Mouse (Mus musculus): ENCODE measurements around the gene Fam160a1. TPM values are rescaled to one million over a fixed set of nuclear protein-coding genes. Genes with fewer than 3 reads are reported as not detected.

The Fam160a1 gene
- polyA plus RNA-seq, 1 experiment from 2014 or later = 6.5 TPM

- 63% methylated on average over 3 of the region's 3 CpGs for WGBS
- H3K4me2 ChIP-seq (ENCODE audit: low read depth, low read length) = no peak overlapping the region
- no peak overlapping the region for H3K27ac ChIP-seq (replicated peaks; ENCODE audit: low read depth, low read length)
- H3K4me3 ChIP-seq (ENCODE audit: low read depth, low read length) = no peak overlapping the region
- no peaks in the 10 kb centered on the region for H3K36me3 ChIP-seq (ENCODE audit: control insufficient read depth, insufficient read depth, low read length)
- no peak overlapping the region for H3K9ac ChIP-seq (ENCODE audit: low read depth, low read length)
- DNase-seq (ENCODE audit: low spot score) = no peak
- no peaks in the 10 kb centered on the region for H3K4me1 ChIP-seq (ENCODE audit: control insufficient read depth, insufficient read depth, low read length)
- H3K9me3 ChIP-seq (ENCODE audit: control insufficient read depth, low read length) = no peaks in the 10 kb centered on the region
- no peaks in the 10 kb centered on the region for H3K27me3 ChIP-seq (replicated peaks; ENCODE audit: control insufficient read depth, insufficient read depth, low read length)
- ATAC-seq (ENCODE audit: low read depth) = no peak
Measured at GRCm38 (mm10) chr3:85819319-85819718, 2.2 kb upstream of the Fam160a1 start.

- Histone ChIP-seq H3K4me1 (ENCODE audit: control insufficient read depth, insufficient read depth, low read length) (0 out of 2 replicates have a peak, but pooled peaks cover 2% of the 10 kb centered on the region), H3K4me3 (ENCODE audit: low read depth, low read length) (no peak overlapping the region), H3K27me3 (replicated peaks; ENCODE audit: control insufficient read depth, insufficient read depth, low read length) (no peaks in the 10 kb centered on the region), H3K4me2 (ENCODE audit: low read depth, low read length) (no peak overlapping the region), H3K36me3 (ENCODE audit: control insufficient read depth, insufficient read depth, low read length) (no peaks in the 10 kb centered on the region), H3K9ac (ENCODE audit: low read depth, low read length) (no peak overlapping the region), H3K9me3 (ENCODE audit: control insufficient read depth, low read length) (no peaks in the 10 kb centered on the region), H3K27ac (replicated peaks; ENCODE audit: low read depth, low read length) (no peak overlapping the region)
- 52% methylated on average over 7 of the region's 7 CpGs for WGBS
- ATAC-seq (ENCODE audit: low read depth) = no peak
- DNase-seq (ENCODE audit: low spot score) = peak; percentile 62
Measured at GRCm38 (mm10) chr3:85814241-85814640, 2.9 kb downstream of the Fam160a1 start.

- peak; percentile 13 for DNase-seq (ENCODE audit: low spot score)
- 43% methylated on average over 4 of the region's 4 CpGs for WGBS
- Histone ChIP-seq H3K4me2 (ENCODE audit: low read depth, low read length) (no peak overlapping the region), H3K4me3 (ENCODE audit: low read depth, low read length) (no peak overlapping the region), H3K9ac (ENCODE audit: low read depth, low read length) (no peak overlapping the region), H3K27me3 (replicated peaks; ENCODE audit: control insufficient read depth, insufficient read depth, low read length) (no peaks in the 10 kb centered on the region), H3K36me3 (ENCODE audit: control insufficient read depth, insufficient read depth, low read length) (no peaks in the 10 kb centered on the region), H3K27ac (replicated peaks; ENCODE audit: low read depth, low read length) (no peak overlapping the region), H3K4me1 (ENCODE audit: control insufficient read depth, insufficient read depth, low read length) (0 out of 2 replicates have a peak, but pooled peaks cover 2% of the 10 kb centered on the region), H3K9me3 (ENCODE audit: control insufficient read depth, low read length) (no peaks in the 10 kb centered on the region)
- ATAC-seq (ENCODE audit: low read depth) = no peak
Measured at GRCm38 (mm10) chr3:85813101-85814014, 3.7 kb downstream of the Fam160a1 start.

GRCm38 (mm10) chr3:85812010-85812409 lies 5.1 kb downstream of the Fam160a1 start:
- H3K27me3 ChIP-seq (replicated peaks; ENCODE audit: control insufficient read depth, insufficient read depth, low read length) = no peaks in the 10 kb centered on the region
- DNase-seq (ENCODE audit: low spot score) (no peak), ATAC-seq (ENCODE audit: low read depth) (no peak)
- WGBS = 90% methylated on average over 5 of the region's 5 CpGs
- H3K9ac ChIP-seq (ENCODE audit: low read depth, low read length) = no peak overlapping the region
- H3K9me3 ChIP-seq (ENCODE audit: control insufficient read depth, low read length) = no peaks in the 10 kb centered on the region
- no peaks in the 10 kb centered on the region for H3K36me3 ChIP-seq (ENCODE audit: control insufficient read depth, insufficient read depth, low read length)
- no peak overlapping the region for H3K27ac ChIP-seq (replicated peaks; ENCODE audit: low read depth, low read length)
- H3K4me3 ChIP-seq (ENCODE audit: low read depth, low read length) = no peak overlapping the region
- 0 out of 2 replicates have a peak, but pooled peaks cover 2% of the 10 kb centered on the region for H3K4me1 ChIP-seq (ENCODE audit: control insufficient read depth, insufficient read depth, low read length)
- no peak overlapping the region for H3K4me2 ChIP-seq (ENCODE audit: low read depth, low read length)

DNA sequence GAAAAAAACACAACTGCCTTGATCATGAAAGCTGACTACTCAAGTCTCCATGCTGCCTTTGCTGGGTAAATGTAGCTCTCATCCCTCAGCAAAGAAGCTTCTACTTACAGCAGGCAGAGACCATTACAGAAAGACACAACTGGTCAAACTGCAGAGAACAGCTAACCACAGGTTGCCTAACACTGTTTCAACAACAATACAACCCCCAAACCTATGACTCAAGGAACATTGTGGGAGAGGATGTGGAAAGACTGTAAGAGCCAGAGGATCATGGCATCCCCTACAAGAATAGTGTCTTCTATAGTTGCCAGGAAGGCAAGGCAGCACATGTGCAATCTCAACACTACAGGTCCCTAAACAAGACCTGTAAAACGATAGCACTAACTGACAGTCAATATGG lies 23.9 kb downstream of the Fam160a1 start:
- no peak overlapping the region for H3K27ac ChIP-seq (replicated peaks; ENCODE audit: low read depth, low read length)
- DNase-seq (ENCODE audit: low spot score) = no peak
- H3K4me3 ChIP-seq (ENCODE audit: low read depth, low read length) = no peak overlapping the region
- H3K36me3 ChIP-seq (ENCODE audit: control insufficient read depth, insufficient read depth, low read length) = no peaks in the 10 kb centered on the region
- no peak overlapping the region for H3K9ac ChIP-seq (ENCODE audit: low read depth, low read length)
- H3K4me2 ChIP-seq (ENCODE audit: low read depth, low read length) = no peak overlapping the region
- H3K4me1 ChIP-seq (ENCODE audit: control insufficient read depth, insufficient read depth, low read length) = no peaks in the 10 kb centered on the region
- no peak for ATAC-seq (ENCODE audit: low read depth)
- WGBS = 50% methylated on average over 1 of the region's 1 CpGs
- no peaks in the 10 kb centered on the region for H3K9me3 ChIP-seq (ENCODE audit: control insufficient read depth, low read length)
- H3K27me3 ChIP-seq (replicated peaks; ENCODE audit: control insufficient read depth, insufficient read depth, low read length) = no peaks in the 10 kb centered on the region

GRCm38 (mm10) chr3:85789748-85790147 lies 27.3 kb downstream of the Fam160a1 start:
- Histone ChIP-seq H3K4me1 (ENCODE audit: control insufficient read depth, insufficient read depth, low read length) (no peaks in the 10 kb centered on the region), H3K36me3 (ENCODE audit: control insufficient read depth, insufficient read depth, low read length) (no peaks in the 10 kb centered on the region), H3K9me3 (ENCODE audit: control insufficient read depth, low read length) (no peaks in the 10 kb centered on the region), H3K27me3 (replicated peaks; ENCODE audit: control insufficient read depth, insufficient read depth, low read length) (no peaks in the 10 kb centered on the region), H3K9ac (ENCODE audit: low read depth, low read length) (no peak overlapping the region), H3K27ac (replicated peaks; ENCODE audit: low read depth, low read length) (no peak overlapping the region), H3K4me2 (ENCODE audit: low read depth, low read length) (no peak overlapping the region), H3K4me3 (ENCODE audit: low read depth, low read length) (no peak overlapping the region)
- 76% methylated on average over 4 of the region's 4 CpGs for WGBS
- DNase-seq (ENCODE audit: low spot score) (no peak), ATAC-seq (ENCODE audit: low read depth) (no peak)

DNA sequence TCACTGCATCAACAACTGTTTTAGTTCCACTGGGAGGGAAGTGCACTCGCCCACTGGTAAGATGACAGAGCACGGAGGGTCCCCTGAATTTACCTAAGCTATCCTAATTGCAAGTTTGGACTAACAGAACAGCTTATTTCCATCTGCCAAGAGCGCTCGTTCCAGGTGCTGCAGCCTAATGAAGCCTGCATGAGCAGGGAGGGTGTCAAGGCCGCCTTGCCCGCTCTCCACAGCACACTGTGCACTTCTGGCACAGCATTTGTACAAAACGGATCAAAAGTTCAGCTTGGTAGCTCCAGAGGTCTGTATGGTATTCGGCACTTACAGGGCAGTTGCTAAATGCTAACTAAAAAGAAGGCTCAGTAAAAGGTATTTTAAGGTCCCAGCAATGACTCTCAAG lies 30.6 kb downstream of the Fam160a1 start:
- no peak overlapping the region for H3K4me2 ChIP-seq (ENCODE audit: low read depth, low read length)
- no peaks in the 10 kb centered on the region for H3K36me3 ChIP-seq (ENCODE audit: control insufficient read depth, insufficient read depth, low read length)
- DNase-seq (ENCODE audit: low spot score) (no peak), ATAC-seq (ENCODE audit: low read depth) (no peak)
- 73% methylated on average over 8 of the region's 8 CpGs for WGBS
- no peak overlapping the region for H3K27ac ChIP-seq (replicated peaks; ENCODE audit: low read depth, low read length)
- H3K4me3 ChIP-seq (ENCODE audit: low read depth, low read length) = no peak overlapping the region
- H3K4me1 ChIP-seq (ENCODE audit: control insufficient read depth, insufficient read depth, low read length) = no peaks in the 10 kb centered on the region
- H3K27me3 ChIP-seq (replicated peaks; ENCODE audit: control insufficient read depth, insufficient read depth, low read length) = no peaks in the 10 kb centered on the region
- no peaks in the 10 kb centered on the region for H3K9me3 ChIP-seq (ENCODE audit: control insufficient read depth, low read length)
- H3K9ac ChIP-seq (ENCODE audit: low read depth, low read length) = no peak overlapping the region

DNA sequence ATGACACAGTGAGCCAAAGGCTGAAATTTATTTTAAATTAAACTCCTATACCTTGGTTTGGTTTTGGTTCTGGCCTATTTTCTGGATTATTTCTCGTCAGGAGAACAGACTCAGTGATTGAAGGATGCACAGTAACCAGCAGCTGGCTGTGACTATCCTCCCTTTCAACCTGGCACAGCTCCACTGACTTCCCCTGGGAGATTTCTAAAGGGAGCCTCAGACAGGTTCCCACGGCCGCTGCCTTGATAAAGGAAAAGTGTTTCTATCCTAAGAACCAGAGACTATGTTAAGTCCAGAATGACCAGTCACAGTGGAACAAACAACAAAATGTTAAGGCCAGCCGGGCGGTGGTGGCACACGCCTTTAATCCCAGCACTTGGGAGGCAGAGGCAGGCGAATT lies 36.2 kb downstream of the Fam160a1 start:
- Histone ChIP-seq H3K27ac (replicated peaks; ENCODE audit: low read depth, low read length) (no peak overlapping the region), H3K27me3 (replicated peaks; ENCODE audit: control insufficient read depth, insufficient read depth, low read length) (no peaks in the 10 kb centered on the region), H3K9me3 (ENCODE audit: control insufficient read depth, low read length) (no peaks in the 10 kb centered on the region), H3K9ac (ENCODE audit: low read depth, low read length) (no peak overlapping the region), H3K4me2 (ENCODE audit: low read depth, low read length) (no peak overlapping the region), H3K4me1 (ENCODE audit: control insufficient read depth, insufficient read depth, low read length) (no peaks in the 10 kb centered on the region), H3K36me3 (ENCODE audit: control insufficient read depth, insufficient read depth, low read length) (no peaks in the 10 kb centered on the region), H3K4me3 (ENCODE audit: low read depth, low read length) (no peak overlapping the region)
- DNase-seq (ENCODE audit: low spot score) (peak; percentile 10), ATAC-seq (ENCODE audit: low read depth) (no peak)
- WGBS = 74% methylated on average over 7 of the region's 7 CpGs

DNA sequence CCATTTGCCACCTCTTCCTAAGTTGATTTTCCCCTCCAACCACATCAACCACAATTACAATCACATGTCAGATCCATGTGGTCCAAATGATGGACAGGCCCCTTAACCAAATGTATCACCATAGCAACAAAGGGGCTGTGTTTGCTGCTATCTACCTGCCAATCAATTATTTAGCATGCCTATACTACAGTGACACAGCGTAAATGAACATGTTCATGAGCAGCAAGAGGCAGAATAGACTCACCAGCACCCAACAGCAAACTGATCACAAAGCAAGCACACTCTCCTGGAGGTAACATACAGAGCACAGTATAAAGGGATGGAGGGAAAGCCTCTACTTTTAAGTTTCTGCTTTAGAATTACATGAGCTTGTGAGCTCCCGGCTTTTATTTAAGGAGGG lies 36.8 kb downstream of the Fam160a1 start:
- H3K36me3 ChIP-seq (ENCODE audit: control insufficient read depth, insufficient read depth, low read length) = no peaks in the 10 kb centered on the region
- ATAC-seq (ENCODE audit: low read depth) (no peak), DNase-seq (ENCODE audit: low spot score) (no peak)
- 57% methylated on average over 2 of the region's 2 CpGs for WGBS
- no peak overlapping the region for H3K9ac ChIP-seq (ENCODE audit: low read depth, low read length)
- no peaks in the 10 kb centered on the region for H3K27me3 ChIP-seq (replicated peaks; ENCODE audit: control insufficient read depth, insufficient read depth, low read length)
- no peak overlapping the region for H3K4me3 ChIP-seq (ENCODE audit: low read depth, low read length)
- H3K27ac ChIP-seq (replicated peaks; ENCODE audit: low read depth, low read length) = no peak overlapping the region
- no peak overlapping the region for H3K4me2 ChIP-seq (ENCODE audit: low read depth, low read length)
- no peaks in the 10 kb centered on the region for H3K9me3 ChIP-seq (ENCODE audit: control insufficient read depth, low read length)
- no peaks in the 10 kb centered on the region for H3K4me1 ChIP-seq (ENCODE audit: control insufficient read depth, insufficient read depth, low read length)
